In genomic region chr2:29439396-29439795, GRCm38 (mm10) we compare ENCODE assay signal across 24 mouse cellular contexts.
DNase-seq lines count a peak whose midpoint lies in the region; ATAC-seq and TF ChIP-seq lines count a peak whose summit lies in the region.
"Had no signal": no experiment of that assay in that cellular context is flagged by ENCODE, and none has a peak within 500 bp of the region (broad histone marks: within the 10 kb centered on the region; RNA-seq: fewer than 3 reads in every experiment).

No protein-coding gene starts in this region.

- H3K4me3 ChIP-seq in forebrain, embryonic 13.5 days: no peak overlapping the region
- no peak overlapping the region for H3K4me3 ChIP-seq in forebrain, embryonic 10.5 days
- no peak overlapping the region for H3K4me3 ChIP-seq in left cerebral cortex, adult 2 months
- no peak overlapping the region for H3K4me3 ChIP-seq in forebrain, embryonic 15.5 days
- H3K4me3 ChIP-seq: erythroblast, embryonic 14.5 days; gastrocnemius, adult 2 months; liver, embryonic 15.5 days; lung, embryonic 15.5 days; midbrain, embryonic 10.5 days had no signal

- no peaks in the 10 kb centered on the region for H3K27me3 ChIP-seq in forebrain, embryonic 13.5 days
- no peaks in the 10 kb centered on the region for H3K27me3 ChIP-seq in forebrain, embryonic 10.5 days (ENCODE audit: poor library complexity, severe bottlenecking)
- H3K27me3 ChIP-seq in forebrain, embryonic 15.5 days: no peaks in the 10 kb centered on the region
- H3K27me3 ChIP-seq: liver, embryonic 15.5 days; lung, embryonic 15.5 days had no signal

- intact Hi-C loops in left cerebral cortex, adult 2 months (cut with DNase I): no loop called here
- intact Hi-C loops in left cerebral cortex, postnatal 25 days (cut with DNase I): no loop called here

- peak overlapping the region; percentile 72 for H3K27ac ChIP-seq in forebrain, embryonic 13.5 days
- no peak overlapping the region for H3K27ac ChIP-seq in forebrain, embryonic 10.5 days
- H3K27ac ChIP-seq in left cerebral cortex, adult 2 months: peak overlapping the region; percentile 24; the same call in 1 of the 2 replicates
- peak overlapping the region; percentile 63 for H3K27ac ChIP-seq in forebrain, embryonic 15.5 days (replicated peaks)
- H3K27ac ChIP-seq: gastrocnemius, adult 2 months; lung, embryonic 15.5 days had no signal

- no peak overlapping the region for H3K4me2 ChIP-seq in forebrain, embryonic 13.5 days
- H3K4me2 ChIP-seq in forebrain, embryonic 15.5 days (replicated peaks): no peak overlapping the region
- H3K4me2 ChIP-seq: heart, embryonic 11.5 days; liver, embryonic 15.5 days; lung, embryonic 15.5 days had no signal

- H3K9ac ChIP-seq in forebrain, embryonic 13.5 days: no peak overlapping the region
- H3K9ac ChIP-seq in forebrain, embryonic 15.5 days (replicated peaks): no peak overlapping the region
- H3K9ac ChIP-seq: liver, embryonic 15.5 days; lung, embryonic 15.5 days had no signal

- H3K4me1 ChIP-seq in forebrain, embryonic 13.5 days: peaks cover 60% of the 10 kb centered on the region
- H3K4me1 ChIP-seq in forebrain, embryonic 10.5 days: peaks cover 58% of the 10 kb centered on the region
- H3K4me1 ChIP-seq in forebrain, embryonic 15.5 days: peaks cover 48% of the 10 kb centered on the region

- DNase-seq in forebrain, embryonic 10.5 days (ENCODE audit: extremely low spot score, low spot score): no peak
- no peak for DNase-seq in left cerebral cortex, adult 2 months (ENCODE audit: extremely low spot score in 1 of 2, low spot score in 2 of 2)
- DNase-seq in left cerebral cortex, postnatal 25 days (ENCODE audit: low spot score in 2 of 2): no peak
- peak; percentile 58 for DNase-seq in A20 (ENCODE audit: low read depth, low spot score)
- DNase-seq in kidney, postnatal 10 days: no peak
- DNase-seq: adrenal gland, adult 2 months; adrenal gland, postnatal 36 days; cerebellum, postnatal 14 days; gastrocnemius, adult 2 months; gastrocnemius, postnatal 36 days; kidney, adult 8-10 months; kidney, postnatal 14 days; left cerebral cortex, postnatal 4 days; right cerebral cortex, postnatal 14 days; thymus, postnatal 4 days had no signal

- WGBS in forebrain, embryonic 13.5 days: 49% methylated on average over 7 of the region's 7 CpGs
- 83% methylated on average over 7 of the region's 7 CpGs for WGBS in forebrain, embryonic 10.5 days
- 27% methylated on average over 7 of the region's 7 CpGs for WGBS in forebrain, embryonic 15.5 days

- H3K9me3 ChIP-seq in forebrain, embryonic 13.5 days (replicated peaks): no peaks in the 10 kb centered on the region
- no peaks in the 10 kb centered on the region for H3K9me3 ChIP-seq in forebrain, embryonic 10.5 days
- no peaks in the 10 kb centered on the region for H3K9me3 ChIP-seq in forebrain, embryonic 15.5 days
- H3K9me3 ChIP-seq: liver, embryonic 15.5 days; lung, embryonic 15.5 days; midbrain, embryonic 10.5 days had no signal

- no peak for TF ChIP-seq CTCF in left cerebral cortex, adult 2 months (IDR thresholded peaks at IDR 0.05)

- no peaks in the 10 kb centered on the region for H3K36me3 ChIP-seq in forebrain, embryonic 13.5 days (ENCODE audit: poor library complexity, severe bottlenecking)
- H3K36me3 ChIP-seq in forebrain, embryonic 10.5 days (replicated peaks): no peaks in the 10 kb centered on the region
- no peaks in the 10 kb centered on the region for H3K36me3 ChIP-seq in forebrain, embryonic 15.5 days
- H3K36me3 ChIP-seq: liver, embryonic 15.5 days; lung, embryonic 15.5 days; midbrain, embryonic 10.5 days had no signal

- ATAC-seq in forebrain, embryonic 13.5 days: peak; percentile 21; the same call in 1 of the 2 replicates
- ATAC-seq in forebrain, embryonic 15.5 days (replicated peaks): no peak
- ATAC-seq: hindbrain, embryonic 16.5 days; intestine, embryonic 16.5 days had no signal
